Mouse (Mus musculus) 416B (cell line): ENCODE measurements around the gene Stom.
A peak's percentile ranks its signal among the peaks of the same experiment; 100 is the strongest.

Experiments used
- DNase-seq: peaks from one replicate; pipeline ENCODE4 v3.0.0; 2011; ENCODE audit warnings: low read depth

Gene Stom

DNA sequence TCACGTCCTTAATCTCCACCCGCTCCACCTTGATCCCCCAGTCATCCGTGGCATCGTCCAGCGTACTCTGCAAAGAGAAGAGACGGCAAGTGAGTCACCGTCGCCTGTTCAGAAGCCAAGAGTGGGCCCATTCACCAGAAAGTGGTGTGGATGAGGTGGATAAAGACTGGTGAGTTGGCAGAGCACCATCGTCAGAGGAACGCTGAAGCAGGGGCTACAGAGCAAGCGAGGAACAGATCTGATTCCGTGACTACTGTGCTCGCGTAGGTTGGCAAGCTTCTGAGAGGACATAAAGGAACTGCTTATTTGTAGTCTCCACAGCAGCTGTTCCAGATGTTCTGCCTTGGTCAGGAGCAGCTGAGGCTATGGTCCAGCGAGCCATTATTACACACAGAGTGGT lies 16.4 kb downstream of the Stom start:
- DNase-seq: no peak

DNA sequence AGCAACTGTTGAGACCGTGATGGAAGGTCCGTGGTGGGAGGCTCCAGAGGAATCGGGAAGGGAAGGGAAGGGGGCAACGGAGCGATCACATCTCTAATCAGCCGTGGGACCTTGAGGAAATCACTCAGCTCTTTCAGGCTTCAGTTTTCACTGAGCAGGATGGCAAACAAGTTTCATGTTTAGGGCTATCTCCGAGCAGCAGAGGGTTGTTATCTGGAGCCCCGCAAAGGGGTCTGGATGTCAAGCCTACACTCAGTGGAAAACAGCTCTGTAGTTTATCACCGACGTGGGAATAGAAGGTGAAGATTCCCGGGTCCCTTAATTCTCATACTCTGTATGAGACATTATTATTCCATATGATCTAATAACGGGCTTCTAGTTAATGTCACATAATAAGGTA lies 18.4 kb downstream of the Stom start:
- no peak for DNase-seq

DNA sequence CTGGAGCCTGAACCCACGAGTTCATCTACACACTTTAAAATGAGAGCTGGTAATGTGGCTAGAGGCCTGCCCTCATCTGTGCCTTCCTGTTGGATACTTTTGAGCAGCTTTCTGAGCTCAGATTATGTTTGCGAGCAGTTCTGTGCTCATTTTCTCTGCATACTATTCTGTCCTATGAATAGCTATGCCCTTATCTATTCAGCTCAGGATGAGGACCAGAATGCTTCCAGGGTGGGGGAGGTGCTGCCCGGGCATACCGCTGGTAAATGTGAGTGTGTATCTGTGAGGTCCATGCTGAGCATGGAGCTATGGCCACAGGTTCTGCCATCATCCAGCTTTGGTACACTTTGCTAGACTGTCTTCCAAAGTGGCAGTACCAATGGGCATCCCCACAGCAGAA lies 19.2 kb downstream of the Stom start:
- DNase-seq: no peak

DNA sequence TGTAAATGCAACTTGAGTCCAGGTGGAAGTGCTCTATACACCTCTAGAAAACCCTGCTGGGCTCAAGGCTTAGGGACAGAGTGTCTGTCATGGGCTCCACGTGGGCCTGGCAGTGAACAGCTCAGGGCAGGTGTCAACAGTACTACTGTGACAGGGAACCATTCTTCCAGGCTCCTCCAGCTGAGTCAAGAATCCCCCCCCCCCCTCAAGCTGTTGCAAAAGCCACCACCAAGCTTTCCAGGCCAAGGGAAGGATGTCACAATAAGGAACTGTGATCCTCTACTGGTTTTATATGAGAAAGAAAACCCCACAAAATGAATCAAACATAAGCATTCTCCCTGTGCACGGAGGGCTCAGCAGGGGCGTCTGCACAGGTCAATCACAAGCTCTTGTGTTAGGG lies 22.5 kb downstream of the Stom start:
- DNase-seq: peak; percentile 38

DNA sequence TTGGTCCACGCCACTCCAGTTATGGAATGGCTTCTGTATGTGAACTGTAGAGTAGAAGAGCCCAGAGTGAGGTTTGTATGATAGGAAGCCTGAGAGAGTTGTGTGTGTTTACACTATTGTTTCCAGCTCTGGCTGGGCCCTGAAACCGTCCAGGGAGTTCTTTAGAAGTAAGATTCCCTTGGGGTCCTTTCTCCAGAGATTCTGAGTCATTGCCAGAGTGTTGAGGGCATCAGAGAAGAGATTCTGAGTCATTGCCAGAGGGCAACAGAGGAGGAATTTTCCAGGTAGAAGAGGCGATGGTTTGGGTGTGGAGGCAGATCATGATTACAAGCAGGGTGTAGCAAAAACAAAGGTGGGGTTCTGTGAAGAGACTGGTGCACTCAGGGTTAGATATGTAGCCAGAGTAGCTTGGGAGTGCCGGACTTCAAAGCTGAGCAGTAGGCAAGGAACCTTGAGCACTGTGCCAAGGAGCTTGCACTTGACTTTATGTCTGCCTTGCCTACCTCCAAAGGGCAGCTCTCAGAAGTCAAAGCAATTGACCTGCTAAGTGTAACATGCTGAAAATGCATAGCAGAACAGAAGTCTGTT lies 26.8 kb downstream of the Stom start:
- DNase-seq: no peak

- DNase-seq: peak; percentile 67
Measured at GRCm38 (mm10) chr2:35308166-35308565, 28.6 kb downstream of the Stom start.

GRCm38 (mm10) chr2:35302049-35302885 lies 34.5 kb downstream of the Stom start:
- no peak for DNase-seq

DNA sequence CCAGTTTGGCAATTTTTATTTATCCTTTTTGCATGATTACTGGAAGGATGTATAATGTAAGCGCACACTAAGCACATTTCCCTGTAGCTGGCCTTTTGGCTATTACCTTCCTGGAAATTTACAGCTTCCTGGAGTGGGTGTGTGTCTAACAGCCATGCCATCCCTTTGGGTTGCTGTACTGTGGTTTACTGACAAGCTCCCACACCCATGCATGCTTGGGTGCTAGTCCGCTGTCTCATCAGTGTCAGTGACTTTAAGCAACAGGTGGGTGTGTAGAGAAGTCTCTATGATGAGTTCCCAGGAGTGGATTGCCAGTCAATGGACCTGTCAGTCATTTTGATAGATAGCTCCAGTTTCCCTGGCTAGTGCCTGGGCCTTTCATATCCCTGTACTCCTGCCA lies 37.3 kb downstream of the Stom start:
- peak; percentile 35 for DNase-seq

DNA sequence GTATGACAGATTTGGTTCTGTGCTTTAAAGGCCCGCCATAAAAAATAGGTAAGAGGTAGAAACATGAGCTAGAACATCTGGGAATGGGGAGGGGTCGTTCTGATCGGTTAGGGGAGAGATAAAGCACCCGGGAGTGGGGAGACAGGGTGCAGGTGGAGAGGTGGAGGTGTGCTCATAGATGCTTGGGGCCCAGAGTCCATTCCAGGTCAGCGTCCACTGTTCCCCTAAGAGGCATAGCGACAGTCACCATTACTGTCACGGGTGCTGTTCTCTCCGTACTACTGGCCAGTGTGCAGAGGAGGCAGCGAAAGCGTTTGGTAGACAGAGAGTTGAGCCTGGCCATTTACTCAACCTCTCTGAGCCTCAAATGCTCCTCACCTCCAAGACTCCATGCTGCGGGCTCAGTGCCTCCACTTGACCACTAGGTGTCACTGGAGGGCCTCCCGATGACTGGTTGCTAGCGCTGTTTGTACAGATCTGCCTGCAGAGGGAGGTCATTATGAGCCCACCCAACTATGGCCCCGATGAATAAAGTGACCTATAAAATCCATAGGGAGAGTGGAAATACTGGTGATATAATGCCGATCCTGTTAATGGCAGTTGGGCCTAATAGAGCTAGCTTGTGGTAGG lies 39.0 kb downstream of the Stom start:
- DNase-seq: peak; percentile 79

DNA sequence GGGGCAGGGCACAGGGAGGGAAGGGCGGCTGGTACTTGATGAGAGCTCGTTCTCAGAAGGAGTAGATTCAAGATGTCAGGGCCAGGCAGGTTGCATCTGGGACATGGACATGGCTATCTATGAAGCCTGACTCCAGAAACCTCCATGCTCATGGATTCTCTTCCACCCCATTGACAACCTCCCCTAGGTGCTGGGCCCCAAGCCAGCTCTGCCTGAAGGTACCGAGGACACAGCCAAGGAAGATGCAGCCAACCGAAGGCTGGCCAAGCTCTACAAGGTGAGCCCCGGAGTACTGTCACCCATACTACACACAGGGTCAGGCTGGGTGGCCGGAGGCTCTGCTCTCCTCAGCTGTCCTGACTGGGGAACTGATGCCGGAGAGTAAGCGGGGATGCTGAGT lies 43.5 kb downstream of the Stom start:
- no peak for DNase-seq

GRCm38 (mm10) chr2:35292700-35293099 lies 44.1 kb downstream of the Stom start:
- no peak for DNase-seq

DNA sequence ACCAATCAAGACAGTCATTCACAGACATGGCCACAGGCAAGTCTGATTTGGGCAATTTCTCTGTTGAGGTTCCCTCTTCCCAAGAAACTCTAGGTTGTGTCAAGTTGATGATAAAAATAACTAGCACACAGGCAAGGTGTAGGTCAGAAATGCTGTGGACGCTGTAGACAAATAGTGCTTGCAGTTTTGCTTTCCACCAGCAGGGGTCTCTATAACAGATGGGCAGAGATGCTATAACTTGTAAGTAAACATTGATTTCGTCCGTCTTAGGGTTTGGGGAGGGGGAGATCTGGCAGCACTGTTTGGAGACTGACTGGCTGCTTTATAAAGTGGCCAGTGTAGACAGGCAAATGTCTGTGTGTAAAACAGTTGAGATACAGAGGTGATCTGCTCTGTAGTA lies 44.9 kb downstream of the Stom start:
- DNase-seq: peak; percentile 56

- peak; percentile 87 for DNase-seq
Measured at GRCm38 (mm10) chr2:35288758-35289635, 47.8 kb downstream of the Stom start.

GRCm38 (mm10) chr2:35287017-35287620 lies 49.7 kb downstream of the Stom start:
- DNase-seq: no peak

GRCm38 (mm10) chr2:35285209-35285608 lies 51.6 kb downstream of the Stom start:
- no peak for DNase-seq

GRCm38 (mm10) chr2:35283997-35284396 lies 52.8 kb downstream of the Stom start:
- no peak for DNase-seq

DNA sequence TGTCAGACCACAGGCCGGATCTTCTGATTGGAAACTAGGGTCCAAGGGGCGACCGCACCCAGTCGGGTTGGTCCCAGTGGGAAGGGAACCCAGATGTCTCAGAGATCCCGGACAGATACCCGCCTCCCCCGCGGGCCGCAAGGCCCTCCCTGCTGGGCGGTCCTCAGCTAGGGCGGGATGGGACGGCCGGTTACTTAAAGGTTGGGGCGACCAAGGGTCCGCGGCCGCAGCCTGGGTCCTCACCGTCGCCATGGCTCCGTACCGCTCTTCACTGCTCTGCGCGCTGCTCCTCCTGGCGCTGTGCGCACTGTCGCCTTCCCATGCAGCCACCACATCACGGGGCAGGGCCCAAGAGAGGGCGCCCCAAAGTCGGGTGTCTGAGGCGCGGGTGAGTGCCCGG lies 54.6 kb downstream of the Stom start:
- DNase-seq: no peak

GRCm38 (mm10) chr2:35280001-35280400 lies 56.8 kb downstream of the Stom start:
- DNase-seq: no peak

GRCm38 (mm10) chr2:35278371-35279210 lies 58.2 kb downstream of the Stom start:
- DNase-seq: no peak

- DNase-seq: no peak
Measured at GRCm38 (mm10) chr2:35277686-35278085, 59.1 kb downstream of the Stom start.

DNA sequence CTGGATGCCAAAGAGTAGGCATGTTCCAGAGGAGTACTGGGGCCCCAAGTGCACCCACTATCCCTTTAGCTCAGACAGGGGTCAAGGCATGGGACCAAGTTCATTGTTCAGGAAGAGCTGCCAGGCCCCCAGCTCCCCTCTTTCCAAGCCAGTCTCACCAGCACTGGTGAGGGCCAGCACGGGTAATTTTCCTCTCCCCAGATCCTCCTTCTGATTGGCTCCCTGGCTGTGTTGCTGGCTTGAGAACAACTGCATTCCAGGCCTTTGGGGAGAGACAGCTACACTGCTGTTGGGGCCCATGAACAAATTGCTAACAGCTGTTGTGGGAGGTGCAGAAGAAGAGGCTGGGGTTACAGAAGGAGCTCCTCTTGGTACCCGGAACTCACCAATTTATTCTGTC lies 63.2 kb downstream of the Stom start:
- DNase-seq: no peak
